Comparison of ENCODE assay signal across 20 mouse cellular contexts in the genomic region with DNA sequence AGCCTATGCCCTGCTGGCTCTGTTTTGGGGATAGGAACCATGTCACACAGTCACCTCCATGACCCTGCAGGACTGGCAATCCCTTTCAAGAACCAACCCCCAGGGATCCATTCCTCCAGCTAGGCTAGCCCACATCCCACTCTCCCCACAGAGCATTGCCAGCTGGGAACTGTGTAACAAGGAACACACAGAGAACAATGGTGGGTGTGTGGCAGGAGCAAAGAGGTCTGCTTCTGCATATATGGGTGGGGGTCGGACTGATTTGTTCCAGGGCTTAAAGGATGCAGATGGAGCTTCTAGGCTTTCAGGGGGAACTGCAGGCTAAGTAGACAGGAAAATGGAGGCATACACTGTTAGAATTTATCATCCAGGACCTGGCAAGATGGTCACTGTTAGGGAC. TPM values are rescaled to one million over a fixed set of nuclear protein-coding genes. Genes with fewer than 3 reads are reported as not detected.
"Had no signal": no experiment of that assay in that cellular context is flagged by ENCODE, and none has a peak within 500 bp of the region (broad histone marks: within the 10 kb centered on the region; RNA-seq: fewer than 3 reads in every experiment).

No protein-coding gene starts in this region.

- DNase-seq: liver, postnatal 0 days; lung, embryonic 14.5 days; lung, postnatal 10 days; lung, postnatal 4 days; retina, postnatal 1 day; right cerebral cortex, adult 18-20 months; right cerebral cortex, postnatal 25 days; right cerebral cortex, postnatal 4 days; thymus, adult 2 months; thymus, postnatal 25 days; thymus, postnatal 4 days had no signal

- H3K4me3 ChIP-seq: liver, embryonic 15.5 days; midbrain, embryonic 10.5 days; midbrain, embryonic 13.5 days; myocyte; neural tube, embryonic 13.5 days; neural tube, embryonic 15.5 days; stomach, embryonic 15.5 days had no signal

- H3K27ac ChIP-seq: liver, embryonic 15.5 days; midbrain, embryonic 10.5 days; midbrain, embryonic 13.5 days; neural tube, embryonic 13.5 days; neural tube, embryonic 15.5 days; stomach, embryonic 15.5 days; stomach, postnatal 0 days had no signal

- H3K9me3 ChIP-seq: liver, embryonic 15.5 days; midbrain, embryonic 10.5 days; midbrain, embryonic 13.5 days; neural tube, embryonic 13.5 days; neural tube, embryonic 15.5 days; stomach, embryonic 15.5 days had no signal

- H3K4me1 ChIP-seq: liver, embryonic 15.5 days; midbrain, embryonic 13.5 days; neural tube, embryonic 13.5 days; neural tube, embryonic 15.5 days had no signal

- ATAC-seq: liver, postnatal 0 days; midbrain, embryonic 13.5 days; midbrain, embryonic 16.5 days had no signal

- H3K4me2 ChIP-seq: liver, embryonic 15.5 days; lung, embryonic 14.5 days; midbrain, embryonic 13.5 days; neural tube, embryonic 13.5 days; neural tube, embryonic 15.5 days; stomach, embryonic 15.5 days had no signal

- H3K27me3 ChIP-seq: stomach, embryonic 15.5 days had no signal

- H3K36me3 ChIP-seq: liver, embryonic 15.5 days; midbrain, embryonic 10.5 days; midbrain, embryonic 13.5 days; neural tube, embryonic 13.5 days; neural tube, embryonic 15.5 days; stomach, embryonic 15.5 days had no signal

- H3K9ac ChIP-seq: liver, embryonic 15.5 days; liver, postnatal 0 days; lung, embryonic 14.5 days; midbrain, embryonic 13.5 days; neural tube, embryonic 13.5 days; neural tube, embryonic 15.5 days; stomach, embryonic 15.5 days had no signal

RNA-seq across cellular contexts. Expression of gene Dsp, which starts 10.6 kb away (rescaled TPM):
- polyA plus RNA-seq: myocyte had no signal
